Mouse (Mus musculus): Measurements from ENCODE around the gene Rreb1. TPM values are rescaled to one million over a fixed set of nuclear protein-coding genes. Genes with fewer than 3 reads are reported as not detected.

Rreb1 gene
- polyA plus RNA-seq, 1 experiment from 2014 or later, result 14.5 TPM

DNA sequence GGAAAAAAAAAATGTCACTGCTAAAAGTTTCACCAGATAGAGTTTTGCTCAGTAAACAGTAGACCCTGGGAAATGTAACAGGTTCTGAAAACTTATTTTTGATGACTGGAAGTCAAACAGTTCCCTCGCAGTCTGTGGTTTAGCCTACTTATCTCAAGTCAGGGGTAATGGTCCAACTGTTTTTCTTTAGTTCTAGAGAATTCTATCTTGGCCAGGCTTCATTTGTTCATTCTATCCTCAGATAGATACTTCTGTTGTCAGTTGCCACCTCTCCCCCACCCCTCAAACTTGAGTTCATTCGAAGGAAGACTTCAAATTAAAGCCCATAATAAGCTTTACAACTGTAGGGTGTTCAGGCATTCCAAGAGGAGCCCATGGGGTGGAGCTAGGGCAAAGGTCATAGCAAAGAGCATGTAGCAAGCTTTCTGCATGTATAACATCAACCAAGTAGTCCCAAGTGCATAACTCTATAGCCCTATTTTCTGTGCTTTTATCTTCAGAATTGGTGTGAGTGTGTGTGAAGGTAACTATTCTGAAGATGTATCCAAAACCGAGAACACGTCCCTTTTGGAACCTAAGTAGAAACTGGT is 46.2 kb downstream of the Rreb1 start:
- Histone ChIP-seq H3K4me3 (replicated peaks) (no peak overlapping the region), H3K9ac (no peak overlapping the region), H3K4me1 (peaks cover 35% of the 10 kb centered on the region), H3K27me3 (no peaks in the 10 kb centered on the region), H3K4me2 (no peak overlapping the region), H3K36me3 (no peaks in the 10 kb centered on the region), H3K9me3 (replicated peaks) (no peaks in the 10 kb centered on the region), H3K27ac (peak overlapping the region; percentile 94; the same call in 1 of the 2 replicates)
- WGBS, result 46% methylated on average over 4 of the region's 4 CpGs
- ATAC-seq (replicated peaks; ENCODE audit: low FRiP score), result no peak

DNA sequence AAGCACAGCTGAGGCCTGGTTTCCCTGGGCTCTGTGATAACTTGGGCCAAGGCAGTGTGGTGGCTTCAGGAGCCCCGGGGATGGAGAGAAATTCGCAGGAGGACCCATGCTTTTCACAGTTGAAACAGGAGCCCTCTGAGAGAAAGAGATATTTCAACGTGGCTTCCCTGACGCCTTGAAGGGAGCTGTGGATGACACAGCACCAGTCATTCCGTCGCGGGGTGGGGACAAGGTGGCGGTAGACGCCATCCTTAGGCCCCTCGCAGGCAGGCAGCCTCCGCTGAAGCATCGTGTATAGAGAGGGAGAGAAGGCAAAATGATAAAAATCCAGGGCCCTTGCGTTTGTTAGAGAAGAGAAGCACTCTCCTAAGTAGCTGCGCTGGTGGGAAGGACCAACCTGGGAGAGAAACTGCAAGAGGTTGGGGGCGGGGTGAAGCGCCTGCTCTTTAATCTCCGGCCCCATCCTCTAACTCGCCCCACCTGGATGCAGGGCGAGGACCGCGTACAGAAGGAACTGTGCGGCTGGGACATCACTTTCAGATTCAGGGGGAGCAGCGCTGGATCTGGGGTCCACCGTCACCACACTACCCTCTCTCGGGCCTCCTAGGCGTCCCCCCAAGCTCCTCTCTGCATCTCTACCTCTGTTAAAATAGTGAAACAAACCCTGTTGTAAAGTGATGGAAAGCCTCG is 46.9 kb downstream of the Rreb1 start:
- H3K4me1 ChIP-seq, result peaks cover 37% of the 10 kb centered on the region
- peak; percentile 11; the same call in 1 of the 2 replicates for ATAC-seq (replicated peaks; ENCODE audit: low FRiP score)
- peak overlapping the region; percentile 95 for H3K4me2 ChIP-seq
- peak overlapping the region; percentile 94; the same call in 1 of the 2 replicates for H3K27ac ChIP-seq
- WGBS, result 3% methylated on average over 27 of the region's 27 CpGs
- H3K4me3 ChIP-seq (replicated peaks), result peak overlapping the region; percentile 91
- no peaks in the 10 kb centered on the region for H3K27me3 ChIP-seq
- peak overlapping the region; percentile 61 for H3K9ac ChIP-seq
- H3K9me3 ChIP-seq (replicated peaks), result no peaks in the 10 kb centered on the region
- no peaks in the 10 kb centered on the region for H3K36me3 ChIP-seq

DNA sequence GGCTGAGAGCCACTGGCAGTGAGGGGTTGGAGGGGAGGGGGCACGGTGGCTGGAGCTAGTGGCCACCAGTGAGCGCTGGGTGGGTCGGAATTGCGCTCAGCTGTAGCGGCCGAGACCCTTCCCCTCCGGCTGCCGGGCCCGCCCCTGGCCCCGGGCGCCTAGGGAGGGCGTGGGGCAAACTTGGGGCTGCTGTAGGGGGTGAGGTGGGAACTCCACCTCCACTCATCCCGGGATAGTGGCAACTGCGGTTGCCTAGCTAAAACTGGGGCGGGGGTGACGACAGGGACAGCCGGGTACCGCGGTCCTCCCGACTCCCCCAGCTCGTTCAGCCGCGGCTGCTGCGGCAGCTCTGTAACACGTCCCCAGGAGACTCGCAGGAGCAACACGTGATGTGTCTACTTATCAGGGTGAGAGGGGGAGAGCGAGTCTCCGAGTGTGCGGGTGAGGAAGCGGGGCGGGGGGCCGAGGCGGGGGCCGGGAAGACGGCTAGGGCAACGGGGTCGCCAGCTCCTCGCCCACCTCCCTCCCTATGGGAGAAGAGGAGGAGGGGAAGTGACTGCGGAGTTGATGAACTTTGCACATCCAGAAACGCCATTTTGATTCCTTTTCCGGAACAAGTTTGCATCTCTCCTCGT is 47.6 kb downstream of the Rreb1 start:
- ATAC-seq (replicated peaks; ENCODE audit: low FRiP score), result peak; percentile 70
- peak overlapping the region; percentile 61 for H3K9ac ChIP-seq
- peak overlapping the region; percentile 94 for H3K27ac ChIP-seq
- peak overlapping the region; percentile 95 for H3K4me2 ChIP-seq
- H3K36me3 ChIP-seq, result no peaks in the 10 kb centered on the region
- H3K27me3 ChIP-seq, result no peaks in the 10 kb centered on the region
- H3K4me1 ChIP-seq, result peaks cover 43% of the 10 kb centered on the region
- H3K4me3 ChIP-seq (replicated peaks), result peak overlapping the region; percentile 91
- WGBS, result under 1% methylated on average over 43 of the region's 43 CpGs
- no peaks in the 10 kb centered on the region for H3K9me3 ChIP-seq (replicated peaks)

DNA sequence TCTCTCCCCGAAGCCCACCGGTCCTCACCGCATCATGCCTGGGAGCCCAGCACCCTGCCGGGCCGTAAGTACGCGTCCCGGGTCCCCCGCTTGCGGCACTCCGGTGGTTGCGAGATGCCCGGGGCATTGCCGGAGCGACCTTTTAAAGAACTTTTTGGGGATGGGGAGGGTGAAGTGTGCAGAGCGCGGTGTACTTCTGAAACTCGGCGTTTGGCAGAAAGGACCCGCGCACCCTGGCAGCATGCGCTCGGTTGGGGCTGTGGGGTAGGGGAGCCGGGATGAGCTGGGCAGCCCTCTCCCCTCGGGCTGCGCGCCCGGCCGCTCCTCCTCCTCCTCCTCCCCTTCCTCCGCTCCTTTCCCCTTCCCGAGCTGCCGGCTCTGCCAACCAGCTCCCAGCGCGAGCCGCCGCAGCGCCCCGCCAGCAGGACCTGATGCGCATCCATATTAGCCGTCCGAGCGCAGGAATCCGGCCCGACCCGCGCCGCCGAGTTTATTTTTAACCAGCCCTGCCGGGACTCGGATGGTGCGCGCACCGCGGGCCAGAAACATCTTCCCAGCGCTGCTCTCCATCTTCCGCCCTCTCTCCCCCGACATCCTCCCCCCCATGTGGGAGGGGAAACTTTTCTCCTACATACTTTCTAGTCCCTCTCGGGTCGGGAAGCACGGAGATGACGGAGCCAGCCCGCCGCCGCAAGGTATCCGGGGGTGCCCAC is 48.2 kb downstream of the Rreb1 start:
- H3K27ac ChIP-seq, result peak overlapping the region; percentile 94
- H3K9ac ChIP-seq, result peak overlapping the region; percentile 61
- under 1% methylated on average over 58 of the region's 65 CpGs for WGBS
- peak overlapping the region; percentile 95 for H3K4me2 ChIP-seq
- H3K9me3 ChIP-seq (replicated peaks), result no peaks in the 10 kb centered on the region
- H3K36me3 ChIP-seq, result no peaks in the 10 kb centered on the region
- H3K4me3 ChIP-seq (replicated peaks), result peak overlapping the region; percentile 91
- H3K27me3 ChIP-seq, result no peaks in the 10 kb centered on the region
- ATAC-seq (replicated peaks; ENCODE audit: low FRiP score), result peak; percentile 60
- peaks cover 46% of the 10 kb centered on the region for H3K4me1 ChIP-seq

DNA sequence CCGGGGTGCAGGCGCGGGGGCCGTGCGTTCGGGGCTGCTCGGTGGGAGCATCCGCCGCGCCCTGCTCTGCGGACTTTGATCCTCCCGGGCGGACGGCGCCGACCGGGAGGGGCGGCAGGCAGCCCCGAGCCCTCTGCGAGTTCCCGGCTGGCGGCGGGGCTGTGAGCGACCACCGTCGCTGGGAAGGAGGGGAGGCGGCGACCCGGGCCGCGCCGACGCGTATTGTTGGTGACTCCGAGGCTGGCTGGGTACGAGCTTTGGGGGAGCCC is 48.7 kb downstream of the Rreb1 start:
- H3K36me3 ChIP-seq, result no peaks in the 10 kb centered on the region
- no peaks in the 10 kb centered on the region for H3K27me3 ChIP-seq
- peak; percentile 43 for ATAC-seq (replicated peaks; ENCODE audit: low FRiP score)
- under 1% methylated on average over 36 of the region's 36 CpGs for WGBS
- H3K27ac ChIP-seq, result peak overlapping the region; percentile 94
- H3K9ac ChIP-seq, result peak overlapping the region; percentile 61
- peaks cover 49% of the 10 kb centered on the region for H3K4me1 ChIP-seq
- H3K9me3 ChIP-seq (replicated peaks), result no peaks in the 10 kb centered on the region
- H3K4me3 ChIP-seq (replicated peaks), result peak overlapping the region; percentile 91
- peak overlapping the region; percentile 95 for H3K4me2 ChIP-seq

DNA sequence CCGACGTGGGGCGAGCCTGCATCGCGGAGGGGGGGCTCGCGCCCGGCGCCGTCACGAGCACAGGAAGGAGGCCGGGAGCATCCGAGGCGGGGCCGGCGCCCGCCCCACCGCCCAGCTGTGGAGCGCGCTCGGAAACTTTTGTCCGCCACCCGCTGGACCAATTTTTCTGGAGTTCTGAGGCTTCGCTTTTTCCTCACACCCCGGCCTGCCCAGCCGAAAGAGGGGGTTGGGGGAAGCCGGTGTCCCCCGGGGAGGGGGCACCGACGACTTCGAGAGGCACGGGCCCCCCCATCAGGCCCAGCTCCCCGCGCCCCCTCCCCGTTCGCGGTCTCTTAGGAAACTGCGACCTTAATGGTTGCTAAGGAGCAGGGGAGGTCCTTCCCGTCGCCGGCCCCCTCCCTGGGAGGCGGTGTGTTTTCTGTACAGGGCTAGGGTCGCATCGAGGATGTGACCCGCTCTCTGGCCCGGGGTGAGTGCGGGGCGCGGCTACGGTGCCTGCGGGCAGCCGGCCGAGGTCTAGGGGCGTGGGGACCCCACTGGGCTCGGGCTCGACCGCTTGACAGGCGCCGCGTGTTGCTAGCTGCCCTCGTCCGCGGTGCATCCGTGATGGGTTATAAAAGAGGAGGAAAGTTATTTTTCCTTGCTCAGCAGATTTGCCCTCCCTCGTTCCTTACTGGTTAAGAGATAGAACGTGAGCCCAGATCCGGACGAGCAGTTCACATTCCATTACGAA is 49.2 kb downstream of the Rreb1 start:
- peak overlapping the region; percentile 91 for H3K4me3 ChIP-seq (replicated peaks)
- H3K36me3 ChIP-seq, result no peaks in the 10 kb centered on the region
- H3K4me2 ChIP-seq, result peak overlapping the region; percentile 95
- H3K4me1 ChIP-seq, result peaks cover 54% of the 10 kb centered on the region
- H3K9me3 ChIP-seq (replicated peaks), result no peaks in the 10 kb centered on the region
- WGBS, result under 1% methylated on average over 69 of the region's 69 CpGs
- H3K27ac ChIP-seq, result peak overlapping the region; percentile 94
- H3K9ac ChIP-seq, result peak overlapping the region; percentile 61
- H3K27me3 ChIP-seq, result no peaks in the 10 kb centered on the region
- ATAC-seq (replicated peaks; ENCODE audit: low FRiP score), result peak; percentile 61

DNA sequence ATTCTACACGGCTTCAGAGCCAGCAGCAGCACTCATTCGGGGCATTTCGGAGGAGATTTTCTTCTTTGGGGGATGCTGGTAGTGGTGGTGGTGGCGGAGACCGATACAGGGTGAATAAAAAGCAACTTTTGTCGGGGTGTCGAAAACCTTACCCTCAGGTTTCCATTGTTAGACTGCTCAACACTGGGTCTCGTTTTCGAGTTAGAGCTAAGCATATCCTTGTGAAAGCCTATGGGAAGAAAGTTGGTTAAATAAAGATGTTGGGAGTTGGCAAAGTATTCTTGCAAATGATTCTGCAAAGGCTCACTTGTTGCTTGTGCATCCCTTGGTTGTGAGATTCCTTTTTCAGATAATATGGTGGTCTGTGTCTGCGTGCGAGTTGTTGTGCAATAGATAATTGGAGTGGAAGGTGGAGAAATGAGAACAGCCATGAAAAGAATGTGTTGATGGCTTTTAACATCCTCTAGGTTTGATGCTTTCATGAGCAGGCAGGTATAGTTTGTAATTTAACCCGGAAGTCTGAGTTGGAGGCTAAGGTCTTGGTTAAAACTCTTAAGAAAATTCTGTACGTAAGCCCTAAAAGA is 49.9 kb downstream of the Rreb1 start:
- H3K4me3 ChIP-seq (replicated peaks), result peak overlapping the region; percentile 91
- H3K9me3 ChIP-seq (replicated peaks), result no peaks in the 10 kb centered on the region
- no peaks in the 10 kb centered on the region for H3K36me3 ChIP-seq
- H3K4me2 ChIP-seq, result peak overlapping the region; percentile 95
- H3K27me3 ChIP-seq, result no peaks in the 10 kb centered on the region
- H3K27ac ChIP-seq, result peak overlapping the region; percentile 94
- 10% methylated on average over 13 of the region's 13 CpGs for WGBS
- peak overlapping the region; percentile 61 for H3K9ac ChIP-seq
- H3K4me1 ChIP-seq, result peaks cover 60% of the 10 kb centered on the region
- no peak for ATAC-seq (replicated peaks; ENCODE audit: low FRiP score)

DNA sequence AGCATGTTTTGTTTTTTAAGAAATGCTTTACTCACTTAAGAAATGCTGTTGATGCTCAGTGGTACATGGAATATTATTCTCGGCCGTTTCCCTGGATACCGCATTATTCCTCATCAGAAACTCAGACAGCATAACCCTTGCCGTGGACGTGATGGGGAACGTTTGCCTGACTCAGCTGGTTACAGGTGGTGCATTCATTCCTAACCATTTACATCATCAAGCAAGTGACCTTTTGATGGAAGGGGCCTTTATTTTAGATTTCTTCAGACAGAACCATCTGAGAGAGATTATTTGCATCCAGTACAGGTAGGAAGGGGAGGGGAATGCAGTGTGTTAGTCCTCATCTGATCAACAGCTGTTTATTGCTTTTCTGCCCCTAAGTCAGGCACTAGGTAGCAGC is 50.7 kb downstream of the Rreb1 start:
- ATAC-seq (replicated peaks; ENCODE audit: low FRiP score), result no peak
- peak overlapping the region; percentile 95; the same call in 1 of the 2 replicates for H3K4me2 ChIP-seq
- H3K9ac ChIP-seq, result no peak overlapping the region
- H3K4me3 ChIP-seq (replicated peaks), result no peak overlapping the region
- no peaks in the 10 kb centered on the region for H3K9me3 ChIP-seq (replicated peaks)
- H3K27me3 ChIP-seq, result no peaks in the 10 kb centered on the region
- no peak overlapping the region for H3K27ac ChIP-seq
- 38% methylated on average over 6 of the region's 6 CpGs for WGBS
- peaks cover 69% of the 10 kb centered on the region for H3K4me1 ChIP-seq
- no peaks in the 10 kb centered on the region for H3K36me3 ChIP-seq

DNA sequence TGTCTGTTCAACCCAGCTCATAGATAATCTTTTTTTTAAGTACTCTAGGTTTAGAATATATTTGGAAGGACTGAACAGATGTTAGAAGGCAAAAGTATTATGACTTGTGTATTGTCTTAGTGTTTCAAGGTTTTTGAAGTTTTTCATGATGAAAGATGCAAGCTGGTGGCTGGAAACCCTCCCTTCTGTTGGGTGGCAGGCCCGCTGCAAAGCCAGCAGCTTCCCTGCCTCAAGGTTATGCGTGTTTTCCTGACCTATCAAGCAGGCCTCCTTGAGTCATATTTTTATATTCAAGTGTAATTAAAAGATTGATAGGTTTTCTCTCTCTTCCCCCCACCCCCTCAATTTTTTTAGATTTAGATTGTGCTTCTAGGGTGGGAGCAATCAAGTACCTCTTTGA is 52.1 kb downstream of the Rreb1 start:
- ATAC-seq (replicated peaks; ENCODE audit: low FRiP score), result no peak
- H3K4me1 ChIP-seq, result peaks cover 67% of the 10 kb centered on the region
- no peaks in the 10 kb centered on the region for H3K36me3 ChIP-seq
- no peaks in the 10 kb centered on the region for H3K27me3 ChIP-seq
- no peak overlapping the region for H3K4me3 ChIP-seq (replicated peaks)
- peak overlapping the region; percentile 70 for H3K27ac ChIP-seq
- H3K4me2 ChIP-seq, result peak overlapping the region; percentile 24; the same call in 1 of the 2 replicates
- no peaks in the 10 kb centered on the region for H3K9me3 ChIP-seq (replicated peaks)
- WGBS, result 44% methylated on average over 2 of the region's 2 CpGs
- H3K9ac ChIP-seq, result no peak overlapping the region

DNA sequence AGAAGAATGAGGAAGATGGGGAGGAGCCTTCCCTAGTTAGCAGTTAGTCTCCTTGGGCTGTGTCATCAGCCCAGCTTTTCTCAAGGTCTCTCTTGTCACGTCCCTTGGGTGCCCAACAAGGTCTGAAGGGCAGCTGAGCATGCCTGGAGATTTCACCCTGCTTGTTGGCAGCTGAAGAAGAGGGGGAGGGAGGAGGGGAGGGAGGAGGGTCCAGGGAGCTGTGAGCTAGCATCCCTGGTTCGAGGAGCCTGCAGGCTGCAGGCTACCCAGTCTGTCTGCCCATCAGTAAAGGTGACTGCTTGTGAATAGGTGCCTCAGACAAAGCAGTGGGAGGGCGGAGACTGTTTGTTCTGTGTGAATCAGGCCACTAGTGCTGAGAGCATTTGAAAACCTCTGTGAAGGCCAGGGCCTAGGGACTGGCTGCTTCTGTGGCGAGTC is 52.7 kb downstream of the Rreb1 start:
- ATAC-seq (replicated peaks; ENCODE audit: low FRiP score), result no peak
- no peaks in the 10 kb centered on the region for H3K36me3 ChIP-seq
- peaks cover 61% of the 10 kb centered on the region for H3K4me1 ChIP-seq
- H3K9me3 ChIP-seq (replicated peaks), result no peaks in the 10 kb centered on the region
- H3K9ac ChIP-seq, result no peak overlapping the region
- H3K4me2 ChIP-seq, result peak overlapping the region; percentile 24
- WGBS, result 38% methylated on average over 4 of the region's 4 CpGs
- H3K27ac ChIP-seq, result peak overlapping the region; percentile 70
- H3K27me3 ChIP-seq, result no peaks in the 10 kb centered on the region
- H3K4me3 ChIP-seq (replicated peaks), result no peak overlapping the region

DNA sequence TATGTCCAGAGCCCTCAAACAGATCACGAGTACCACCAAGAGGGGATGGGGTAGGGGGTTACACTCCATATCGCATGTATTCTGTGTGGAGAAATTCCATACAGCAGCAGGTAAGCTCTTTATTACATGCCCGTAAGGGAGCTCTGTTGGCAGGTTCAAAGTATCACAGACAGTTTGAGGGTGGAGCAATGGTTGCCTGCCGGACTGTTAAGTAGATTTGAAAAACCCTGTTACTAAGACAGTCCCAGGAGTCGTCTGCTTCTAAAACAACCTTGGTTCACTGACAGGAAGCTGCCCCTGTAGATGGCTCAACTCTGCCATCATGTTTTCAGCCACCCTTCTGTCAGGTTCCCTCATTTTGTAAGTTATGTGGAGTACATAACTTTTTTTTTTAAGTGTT is 54.3 kb downstream of the Rreb1 start:
- 54% methylated on average over 5 of the region's 5 CpGs for WGBS
- Histone ChIP-seq H3K27me3 (no peaks in the 10 kb centered on the region), H3K27ac (no peak overlapping the region), H3K9me3 (replicated peaks) (no peaks in the 10 kb centered on the region), H3K9ac (no peak overlapping the region), H3K4me1 (peaks cover 61% of the 10 kb centered on the region), H3K4me3 (replicated peaks) (no peak overlapping the region), H3K36me3 (no peaks in the 10 kb centered on the region), H3K4me2 (no peak overlapping the region)
- no peak for ATAC-seq (replicated peaks; ENCODE audit: low FRiP score)
